Mouse (Mus musculus) adrenal gland, adult 2 months (tissue): Measurements from ENCODE around the gene 1700011L22Rik. TPM values are rescaled to one million over a fixed set of nuclear protein-coding genes. Genes with fewer than 3 reads are reported as not detected.

Experiments used
- DNase-seq: peaks from one replicate; pipeline ENCODE4 v3.0.0; 2021
- polyA plus RNA-seq: library from polyadenylated mRNA; depleted of rRNA; stranded (reverse); fragments of >200 nt; gene quantifications from 2 replicates; pipeline ENCODE4 v1.2.3, GENCODE M21; 2012
- total RNA-seq, 2 experiments: library from RNA; stranded (reverse); gene quantifications; 2 replicates each; pipeline ENCODE4 v1.2.3; 2021

The 1700011L22Rik gene
- total and polyA plus RNA-seq, 3 experiments = not detected

- no peak for DNase-seq
These were observed 9.1 kb downstream of the 1700011L22Rik start for GRCm38 (mm10) chr8:79239320-79239719.

- DNase-seq = no peak
These were observed 19.0 kb downstream of the 1700011L22Rik start for GRCm38 (mm10) chr8:79229266-79229888.

GRCm38 (mm10) chr8:79227916-79228315 lies 20.5 kb downstream of the 1700011L22Rik start:
- no peak for DNase-seq

- DNase-seq = no peak
These were observed 21.2 kb downstream of the 1700011L22Rik start for GRCm38 (mm10) chr8:79227194-79227593.

- DNase-seq = no peak
These were observed 22.3 kb downstream of the 1700011L22Rik start for GRCm38 (mm10) chr8:79226046-79226445.

GRCm38 (mm10) chr8:79225586-79225985 lies 22.8 kb downstream of the 1700011L22Rik start:
- no peak for DNase-seq

- DNase-seq = no peak
These were observed 24.0 kb downstream of the 1700011L22Rik start for GRCm38 (mm10) chr8:79224363-79224762.

GRCm38 (mm10) chr8:79222752-79223141 lies 25.6 kb downstream of the 1700011L22Rik start:
- no peak for DNase-seq

- no peak for DNase-seq
These were observed 26.1 kb downstream of the 1700011L22Rik start for GRCm38 (mm10) chr8:79222106-79222751.

- no peak for DNase-seq
These were observed 36.7 kb downstream of the 1700011L22Rik start for GRCm38 (mm10) chr8:79211630-79212029.

GRCm38 (mm10) chr8:79209641-79210358 lies 38.6 kb downstream of the 1700011L22Rik start:
- DNase-seq = peak; percentile 67

GRCm38 (mm10) chr8:79208691-79209640 lies 39.4 kb downstream of the 1700011L22Rik start:
- DNase-seq = peak; percentile 73

GRCm38 (mm10) chr8:79208181-79208580 lies 40.2 kb downstream of the 1700011L22Rik start:
- DNase-seq = no peak

GRCm38 (mm10) chr8:79206895-79207294 lies 41.5 kb downstream of the 1700011L22Rik start:
- peak; percentile 47 for DNase-seq

GRCm38 (mm10) chr8:79201446-79202147 lies 46.8 kb downstream of the 1700011L22Rik start:
- DNase-seq = no peak

- no peak for DNase-seq
These were observed 49.7 kb downstream of the 1700011L22Rik start for GRCm38 (mm10) chr8:79198675-79199074.

- DNase-seq = no peak
These were observed 51.9 kb downstream of the 1700011L22Rik start for GRCm38 (mm10) chr8:79196481-79196880.

GRCm38 (mm10) chr8:79190071-79190470 lies 58.3 kb downstream of the 1700011L22Rik start:
- DNase-seq = peak; percentile 50

GRCm38 (mm10) chr8:79185488-79185887 lies 62.9 kb downstream of the 1700011L22Rik start:
- peak; percentile 61 for DNase-seq

GRCm38 (mm10) chr8:79179678-79180077 lies 68.7 kb downstream of the 1700011L22Rik start:
- no peak for DNase-seq

- no peak for DNase-seq
These were observed 72.4 kb downstream of the 1700011L22Rik start for GRCm38 (mm10) chr8:79175991-79176390.
